In genomic region chr6:88083672-88084071, GRCm38 (mm10) we compare ENCODE assay signal across 8 mouse cellular contexts. TPM values are rescaled to one million over a fixed set of nuclear protein-coding genes. Genes with fewer than 3 reads are reported as not detected.
DNase-seq lines count a peak whose midpoint lies in the region; ATAC-seq and TF ChIP-seq lines count a peak whose summit lies in the region.

No protein-coding gene starts in this region.

- ATAC-seq in heart, embryonic 16.5 days (replicated peaks; ENCODE audit: extremely low read depth, insufficient read depth, low FRiP score): no peak
- no peak for ATAC-seq in liver, embryonic 15.5 days (ENCODE audit: insufficient read depth)

- no peaks in the 10 kb centered on the region for H3K9me3 ChIP-seq in CH12.LX (replicated peaks; ENCODE audit: low read length)
- H3K9me3 ChIP-seq in heart, embryonic 16.5 days (replicated peaks; ENCODE audit: control insufficient read depth, low read length): no peaks in the 10 kb centered on the region
- no peaks in the 10 kb centered on the region for H3K9me3 ChIP-seq in liver, embryonic 15.5 days (replicated peaks)

- no peak for TF ChIP-seq CTCF in heart, adult 2 months (IDR thresholded peaks at IDR 0.05)
- TF ChIP-seq CTCF in CH12.LX (conservative IDR thresholded peaks at IDR 0.05 in 1 of 2, IDR thresholded peaks at IDR 0.05 in 1 of 2; ENCODE audit: low read depth in 2 of 2, low read length in 2 of 2): no peak

- H3K27ac ChIP-seq in heart, adult 2 months: peak overlapping the region; percentile 78
- no peak overlapping the region for H3K27ac ChIP-seq in CH12.LX (ENCODE audit: insufficient read depth, low read depth)
- H3K27ac ChIP-seq in heart, embryonic 16.5 days (ENCODE audit: low read length): peak overlapping the region; percentile 40; the same call in 1 of the 2 replicates
- peak overlapping the region; percentile 56; the same call in 1 of the 2 replicates for H3K27ac ChIP-seq in liver, embryonic 15.5 days (replicated peaks)

- dilution Hi-C loops in CH12.LX (cut with MboI; ENCODE audit: extremely low pct_ligation_motif_present, extremely low pct_unique_long_range_greater_than_20kb, low sequenced_read_pairs): no loop called here

- no peak for TF ChIP-seq EP300 in heart, adult 2 months (IDR thresholded peaks at IDR 0.05; ENCODE audit: insufficient read depth, low read depth, low read length)
- no peak for TF ChIP-seq EP300 in CH12.LX (IDR thresholded peaks at IDR 0.05; ENCODE audit: low read length)

- 0 out of 2 replicates have a peak, but pooled peaks cover 2% of the 10 kb centered on the region for H3K36me3 ChIP-seq in heart, adult 2 months (ENCODE audit: control insufficient read depth, insufficient read depth, low read length)
- H3K36me3 ChIP-seq in CH12.LX (replicated peaks in 1 of 2; ENCODE audit: control insufficient read depth in 1 of 2, insufficient read depth in 1 of 2, low read length in 1 of 2): peaks cover 3 to 22% of the 10 kb centered on the region in 2 experiments
- peaks cover 1% of the 10 kb centered on the region for H3K36me3 ChIP-seq in heart, embryonic 16.5 days (ENCODE audit: control insufficient read depth, insufficient read depth)
- peaks cover 7% of the 10 kb centered on the region; the same call in 1 of the 2 replicates for H3K36me3 ChIP-seq in liver, embryonic 15.5 days (replicated peaks)

- DNase-seq in heart, adult 2 months: no peak
- DNase-seq in heart, postnatal 14 days: no peak
- no peak for DNase-seq in CH12.LX (ENCODE audit: extremely low read depth)
- DNase-seq in adrenal gland, postnatal 25 days: no peak
- no peak for DNase-seq in gastrocnemius, adult 18-20 months (ENCODE audit: low spot score)
- no peak for DNase-seq in urinary bladder, postnatal 14 days (ENCODE audit: low spot score)

- TF ChIP-seq RAD21 in CH12.LX (IDR thresholded peaks at IDR 0.05; ENCODE audit: low read depth, low read length): no peak

- peaks cover 3% of the 10 kb centered on the region; the same call in 1 of the 2 replicates for H3K27me3 ChIP-seq in heart, adult 2 months (ENCODE audit: control insufficient read depth, insufficient read depth, low read length)
- H3K27me3 ChIP-seq in CH12.LX (replicated peaks): peaks cover 13% of the 10 kb centered on the region
- H3K27me3 ChIP-seq in heart, embryonic 16.5 days (ENCODE audit: control insufficient read depth, insufficient read depth, low read length): no peaks in the 10 kb centered on the region
- no peaks in the 10 kb centered on the region for H3K27me3 ChIP-seq in liver, embryonic 15.5 days

- in situ Hi-C loops in CH12.LX (cut with MboI; ENCODE audit: low pct_ligation_motif_present, low pct_unique_long_range_greater_than_20kb, low sequenced_read_pairs): loop anchor here (25.0 kb wide), 1 partner anchor 171 kb away; the partner anchor contains the start of gene Hmces

- H3K9ac ChIP-seq in heart, adult 2 months (ENCODE audit: low read depth, low read length): no peak overlapping the region
- no peak overlapping the region for H3K9ac ChIP-seq in CH12.LX (ENCODE audit: insufficient read depth, low read depth)
- no peak overlapping the region; the same call in 1 of the 2 replicates for H3K9ac ChIP-seq in heart, embryonic 16.5 days (ENCODE audit: low read length)
- H3K9ac ChIP-seq in liver, embryonic 15.5 days: 0 out of 2 replicates have a peak overlapping the region, but pooled peaks have one; percentile 15

- no peak for TF ChIP-seq POLR2A in heart, adult 2 months (IDR thresholded peaks at IDR 0.05; ENCODE audit: insufficient read depth, low read depth, low read length)
- TF ChIP-seq POLR2A in CH12.LX (IDR thresholded peaks at IDR 0.05; ENCODE audit: low read depth, low read length): no peak

- H3K4me3 ChIP-seq in heart, adult 2 months: peak overlapping the region; percentile 97
- H3K4me3 ChIP-seq in CH12.LX (replicated peaks in 1 of 3; ENCODE audit: low read depth in 2 of 3, low read length in 2 of 3, poor library complexity in 1 of 3): peak overlapping the region in 2 of 3 experiments; percentile 71 to 99
- H3K4me3 ChIP-seq in heart, embryonic 16.5 days (ENCODE audit: low read length): peak overlapping the region; percentile 100
- H3K4me3 ChIP-seq in liver, embryonic 15.5 days (replicated peaks): peak overlapping the region; percentile 94

- 60% methylated on average over 3 of the region's 3 CpGs for WGBS in heart, adult 2 months
- WGBS in heart, embryonic 16.5 days: 65% methylated on average over 3 of the region's 3 CpGs
- 45% methylated on average over 3 of the region's 3 CpGs for WGBS in liver, embryonic 15.5 days (ENCODE audit: insufficient replicate concordance)

- H3K4me1 ChIP-seq in heart, adult 2 months (ENCODE audit: control insufficient read depth, insufficient read depth, low read length): peaks cover 6% of the 10 kb centered on the region
- peaks cover 11 to 31% of the 10 kb centered on the region in 2 experiments for H3K4me1 ChIP-seq in CH12.LX (ENCODE audit: control insufficient read depth in 1 of 2, insufficient read depth in 2 of 2)
- peaks cover 21% of the 10 kb centered on the region for H3K4me1 ChIP-seq in heart, embryonic 16.5 days (ENCODE audit: control insufficient read depth, insufficient read depth, low read length)
- peaks cover 43% of the 10 kb centered on the region for H3K4me1 ChIP-seq in liver, embryonic 15.5 days (replicated peaks)

- H3K4me2 ChIP-seq in CH12.LX (ENCODE audit: insufficient read depth, low read depth, poor library complexity, severe bottlenecking): peak overlapping the region; percentile 25; the same call in 1 of the 2 replicates
- H3K4me2 ChIP-seq in heart, embryonic 16.5 days (ENCODE audit: low read depth, low read length): peak overlapping the region; percentile 83
- H3K4me2 ChIP-seq in liver, embryonic 15.5 days: peak overlapping the region; percentile 92

- intact Hi-C loops in heart, adult 2 months (cut with DNase I): no loop called here
- intact Hi-C loops in heart, postnatal 14 days (cut with DNase I): no loop called here

- peaks cover 10% of the 10 kb centered on the region for H3K79me2 ChIP-seq in heart, adult 2 months (replicated peaks; ENCODE audit: control insufficient read depth, insufficient read depth, low read length)
- H3K79me2 ChIP-seq in CH12.LX (replicated peaks; ENCODE audit: control insufficient read depth, extremely low read depth, insufficient read depth, poor library complexity, severe bottlenecking): peaks cover 41% of the 10 kb centered on the region

TF ChIP-seq in CH12.LX, 34 proteins besides CTCF, POLR2A, EP300 and RAD21:
- TF ChIP-seq PAX5 (IDR thresholded peaks at IDR 0.05; ENCODE audit: low read length) (no peak), MEF2A (IDR thresholded peaks at IDR 0.05; ENCODE audit: borderline replicate concordance, low read depth, low read length) (no peak), ZMIZ1 (IDR thresholded peaks at IDR 0.05; ENCODE audit: low read depth, low read length) (no peak), TBP (conservative IDR thresholded peaks at IDR 0.05; ENCODE audit: low read depth, low read length) (no peak), NRF1 (IDR thresholded peaks at IDR 0.05; ENCODE audit: low read depth, low read length) (no peak), GABPA (IDR thresholded peaks at IDR 0.05; ENCODE audit: insufficient replicate concordance, low read depth, low read length) (no peak), CHD1 (IDR thresholded peaks at IDR 0.05; ENCODE audit: low read depth, low read length) (no peak), MAZ (IDR thresholded peaks at IDR 0.05; ENCODE audit: low read depth, low read length) (no peak), UBTF (IDR thresholded peaks at IDR 0.05; ENCODE audit: low read depth, low read length) (no peak), MAFK (IDR thresholded peaks at IDR 0.05; ENCODE audit: insufficient replicate concordance, low read length) (no peak), POLR2AphosphoS2 (IDR thresholded peaks at IDR 0.05; ENCODE audit: low read depth, low read length) (no peak), ZKSCAN1 (IDR thresholded peaks at IDR 0.05; ENCODE audit: borderline replicate concordance, low read depth, low read length) (no peak), BHLHE40 (IDR thresholded peaks at IDR 0.05; ENCODE audit: low read depth, low read length) (no peak), ZNF384 (IDR thresholded peaks at IDR 0.05; ENCODE audit: low read depth, low read length) (no peak)

RNA-seq across cellular contexts. Expression of gene Rpn1, which starts 0.6 kb away (rescaled TPM):
- 100 to 1,000 TPM; 107 to 114 TPM for total RNA-seq in heart, adult 2 months (2021)
- 67.7 and 131 TPM in 2 replicates for polyA plus RNA-seq in heart, adult 2 months (2012; rRNA removed)
- 100 to 1,000 TPM in 1 of 2 experiments, 10 to 100 TPM in 1; 99.5 to 107 TPM for total RNA-seq in heart, postnatal 14 days (2021)
- total RNA-seq in CH12.LX (2012; rRNA removed) (260 and 327 TPM in 2 replicates), CH12.LX (2014; rRNA removed) (299 and 366 TPM in 2 replicates)
- 320 and 339 TPM in 2 replicates for polyA plus RNA-seq in CH12.LX (2012; ENCODE audit: insufficient read length, low read depth)
- 182 and 197 TPM in 2 replicates for polyA plus RNA-seq in heart, embryonic 16.5 days (2015; fragmentation: Nextera tagmentation; extraction: Ambion mirVana)
- 181 and 184 TPM in 2 replicates for polyA plus RNA-seq in liver, embryonic 15.5 days (2015; fragmentation: Nextera tagmentation; extraction: Ambion mirVana)
- 211 and 212 TPM in 2 replicates for total RNA-seq in adrenal gland, postnatal 25 days (2021)
- total RNA-seq in gastrocnemius, adult 18-20 months (2021): 10 to 100 TPM; 79.2 to 85.8 TPM

RNA-seq across cellular contexts. Expression of gene Rab7, which starts 38.6 kb away (rescaled TPM):
- total RNA-seq in heart, adult 2 months (2021): 100 to 1,000 TPM; 271 to 299 TPM
- polyA plus RNA-seq in heart, adult 2 months (2012; rRNA removed): 212 and 344 TPM in 2 replicates
- 100 to 1,000 TPM; 265 to 272 TPM for total RNA-seq in heart, postnatal 14 days (2021)
- total RNA-seq in CH12.LX (2012; rRNA removed) (58.6 and 64.1 TPM in 2 replicates), CH12.LX (2014; rRNA removed) (56.4 and 68.9 TPM in 2 replicates)
- polyA plus RNA-seq in CH12.LX (2012; ENCODE audit: insufficient read length, low read depth): 361 and 367 TPM in 2 replicates
- polyA plus RNA-seq in heart, embryonic 16.5 days (2015; fragmentation: Nextera tagmentation; extraction: Ambion mirVana): 225 and 256 TPM in 2 replicates
- 110 and 117 TPM in 2 replicates for polyA plus RNA-seq in liver, embryonic 15.5 days (2015; fragmentation: Nextera tagmentation; extraction: Ambion mirVana)
- 313 and 326 TPM in 2 replicates for total RNA-seq in adrenal gland, postnatal 25 days (2021)
- total RNA-seq in gastrocnemius, adult 18-20 months (2021): 100 to 1,000 TPM; 263 to 266 TPM

Comparison
In these comparisons a context has a peak if more than half of its experiments do, and no peak if none do; other contexts are left out.
1. H3K4me2 ChIP-seq: peak in every context shown above with its lines; median percentile 92 in liver, embryonic 15.5 days; 83 in heart, embryonic 16.5 days; 25 in CH12.LX.